ENCODE assay signal across 16 mouse cellular contexts in genomic region chr9:59144256-59144800, GRCm38 (mm10).
"Had no signal": no experiment of that assay in that cellular context is flagged by ENCODE, and none has a peak within 500 bp of the region (broad histone marks: within the 10 kb centered on the region; RNA-seq: fewer than 3 reads in every experiment).

No protein-coding gene starts in this region.

- ATAC-seq: liver, postnatal 0 days; lung, postnatal 0 days; midbrain, embryonic 16.5 days had no signal

- H3K9ac ChIP-seq: limb, embryonic 12.5 days; limb, embryonic 15.5 days; liver, embryonic 14.5 days; liver, postnatal 0 days; lung, embryonic 14.5 days; midbrain, embryonic 12.5 days had no signal

- H3K9me3 ChIP-seq: limb, embryonic 12.5 days; limb, embryonic 15.5 days; midbrain, embryonic 12.5 days had no signal

- H3K4me3 ChIP-seq: layer of hippocampus, adult 2 months; limb, embryonic 12.5 days; limb, embryonic 15.5 days; midbrain, embryonic 12.5 days had no signal

- H3K27me3 ChIP-seq: limb, embryonic 12.5 days; limb, embryonic 15.5 days; midbrain, embryonic 12.5 days had no signal

- H3K4me2 ChIP-seq: limb, embryonic 12.5 days; limb, embryonic 15.5 days; liver, embryonic 11.5 days; lung, embryonic 14.5 days; midbrain, embryonic 12.5 days had no signal

- DNase-seq: kidney, adult 18-20 months; kidney, adult 9 months; kidney, postnatal 25 days; layer of hippocampus, adult 9-11 months; liver, postnatal 0 days; lung, embryonic 14.5 days; thymus, postnatal 25 days had no signal

- H3K4me1 ChIP-seq: limb, embryonic 15.5 days; midbrain, embryonic 12.5 days had no signal

- H3K27ac ChIP-seq: layer of hippocampus, adult 2 months; limb, embryonic 12.5 days; limb, embryonic 15.5 days; liver, embryonic 14.5 days; macrophage; midbrain, embryonic 12.5 days had no signal

- H3K36me3 ChIP-seq: limb, embryonic 12.5 days; limb, embryonic 15.5 days; midbrain, embryonic 12.5 days had no signal
